Mouse (Mus musculus) forebrain, postnatal 0 days (tissue): Measurements from ENCODE around the gene Swap70. TPM values are rescaled to one million over a fixed set of nuclear protein-coding genes. Genes with fewer than 3 reads are reported as not detected.
A peak's percentile ranks its signal among the peaks of the same experiment; 100 is the strongest.
"Not testable (repeated sequence)": the region's sequence is repeated elsewhere in the genome, so short reads cannot be mapped to it uniquely, and the experiment has no call there.

Source experiments
- ATAC-seq: fragments of 200-750 bp; cut with Nextera tagmentation; 2 replicates; pipeline ENCODE4 v1.8.0; 2017; ENCODE audit warnings: mild to moderate bottlenecking, moderate library complexity
- DNase-seq: peaks from one replicate; pipeline ENCODE4 v3.0.0-alpha.2; 2015
- H3K27ac ChIP-seq: fragments of 300-500 bp; sonication (generic); 2 replicates; pipeline ENCODE4 v1.5.1; 2014; ENCODE audit warnings: low read depth, mild to moderate bottlenecking, antibody characterized with exemption, low read length, moderate library complexity, mixed read lengths
- H3K27me3 ChIP-seq: fragments of 300-500 bp; sonication (generic); 2 replicates; pipeline ENCODE4 v1.6.1; 2014; ENCODE audit warnings: mild to moderate bottlenecking, low read length, mixed read lengths; ENCODE audit not compliant: insufficient read depth
- H3K36me3 ChIP-seq: fragments of 300-500 bp; sonication (generic); 2 replicates; pipeline ENCODE4 v1.6.1; 2014; ENCODE audit warnings: mild to moderate bottlenecking, moderate library complexity; ENCODE audit not compliant: insufficient read depth
- H3K4me1 ChIP-seq: fragments of 300-500 bp; sonication (generic); 2 replicates; pipeline ENCODE4 v1.6.1; 2014; ENCODE audit warnings: antibody characterized with exemption; ENCODE audit not compliant: insufficient read depth
- H3K4me2 ChIP-seq: fragments of 300-500 bp; sonication (generic); 2 replicates; pipeline ENCODE4 v1.6.1; 2014; ENCODE audit warnings: low read depth, mild to moderate bottlenecking, moderate library complexity
- H3K4me3 ChIP-seq: fragments of 300-500 bp; sonication (generic); 2 replicates; pipeline ENCODE4 v1.5.1; 2014; ENCODE audit warnings: low read depth, low read length, mixed read lengths
- H3K9ac ChIP-seq: fragments of 300-500 bp; sonication (generic); 2 replicates; pipeline ENCODE4 v1.6.1; 2014; ENCODE audit warnings: mild to moderate bottlenecking
- H3K9me3 ChIP-seq: fragments of 300-500 bp; sonication (generic); 2 replicates; pipeline ENCODE4 v1.6.1; 2016; ENCODE audit warnings: low read length
- CTCF ChIP-seq: sonication (generic); IDR thresholded peaks from 2 replicates; pipeline ENCODE4 v1.5.1; 2016; ENCODE audit warnings: antibody characterized with exemption, control low read depth, low read depth
- WGBS: fragments of 180-500 bp; shearing (Covaris S2); extraction: QIAGEN DNeasy Blood & Tissue Kit; methylation state at CpG from one replicate; pipeline ENCODE4 v1.1.7; 2014; 5-methylcytosine and 5-hydroxymethylcytosine counted together
- polyA plus RNA-seq: library from polyadenylated mRNA; unstranded; fragments of >200 nt; fragmentation: Nextera tagmentation; extraction: Ambion mirVana; gene quantifications from 2 replicates; pipeline ENCODE4 v1.2.1, GENCODE M21; 2015
- total RNA-seq: library from RNA; depleted of rRNA; stranded (reverse); fragments of >200 nt; gene quantifications from 2 replicates; pipeline ENCODE4 v1.2.3, GENCODE M21; 2014

The Swap70 gene
- total and polyA plus RNA-seq, 2 experiments from 2014 or later: 7.1 to 12.2 TPM

GRCm38 (mm10) chr7:110222583-110223182 lies 1.2 kb downstream of the Swap70 start:
- Histone ChIP-seq H3K9ac (no peak overlapping the region), H3K27ac (no peak overlapping the region), H3K4me2 (peak overlapping the region; percentile 66), H3K4me3 (peak overlapping the region; percentile 47), H3K36me3 (no peaks in the 10 kb centered on the region), H3K27me3 (no peaks in the 10 kb centered on the region), H3K4me1 (no peaks in the 10 kb centered on the region), H3K9me3 (no peaks in the 10 kb centered on the region)
- no peak for TF ChIP-seq CTCF
- DNase-seq (no peak), ATAC-seq (no peak)
- 14% methylated on average over 12 of the region's 12 CpGs for WGBS

DNA sequence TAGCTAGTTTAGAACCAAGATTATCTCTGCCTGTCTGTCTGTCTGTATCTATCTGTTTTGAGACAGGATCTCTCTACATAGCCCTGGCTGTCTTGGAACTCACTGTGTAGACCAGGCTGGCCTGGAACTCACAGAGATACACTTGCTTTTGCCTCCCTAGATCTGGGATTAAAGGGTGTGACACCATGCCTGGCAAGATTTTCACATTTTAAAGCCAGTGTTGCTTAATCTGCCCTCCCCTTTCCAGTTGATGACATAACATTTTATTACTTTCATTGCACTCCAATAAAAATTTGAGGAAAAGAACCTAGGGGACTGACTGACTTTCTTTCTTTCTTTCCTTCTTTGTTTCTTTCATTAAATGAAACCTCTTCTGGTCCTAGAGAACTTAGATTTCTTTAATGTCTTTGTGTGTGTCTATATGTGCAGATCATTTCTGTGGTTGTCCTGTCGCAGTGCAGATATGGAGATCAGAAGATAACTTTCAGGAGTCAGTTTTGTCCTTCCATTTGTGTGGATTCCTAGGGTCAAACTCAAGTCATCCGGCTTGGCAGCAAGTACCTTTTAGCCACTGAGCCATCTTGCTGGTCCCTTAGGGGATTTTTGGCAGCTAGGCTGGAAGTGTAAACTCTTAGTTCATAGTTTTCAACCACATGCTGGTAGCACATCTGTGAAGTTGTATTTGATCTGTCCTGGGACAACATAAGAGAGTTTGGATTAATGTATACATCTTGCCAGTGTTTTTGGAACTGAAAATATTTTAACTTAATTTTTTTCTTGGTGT lies 2.4 kb downstream of the Swap70 start:
- H3K9ac ChIP-seq: no peak overlapping the region
- no peak for DNase-seq
- no peak for TF ChIP-seq CTCF
- no peaks in the 10 kb centered on the region for H3K4me1 ChIP-seq
- no peak overlapping the region for H3K27ac ChIP-seq
- peak overlapping the region; percentile 6; the same call in 1 of the 2 replicates for H3K4me2 ChIP-seq
- no peak for ATAC-seq
- H3K9me3 ChIP-seq: no peaks in the 10 kb centered on the region
- WGBS: 87% methylated on average over 2 of the region's 2 CpGs
- H3K36me3 ChIP-seq: no peaks in the 10 kb centered on the region
- no peak overlapping the region for H3K4me3 ChIP-seq
- no peaks in the 10 kb centered on the region for H3K27me3 ChIP-seq

- H3K4me2 ChIP-seq: no peak overlapping the region
- H3K27ac ChIP-seq: no peak overlapping the region
- H3K9me3 ChIP-seq: no peaks in the 10 kb centered on the region
- TF ChIP-seq CTCF: no peak
- H3K27me3 ChIP-seq: no peaks in the 10 kb centered on the region
- H3K4me3 ChIP-seq: no peak overlapping the region
- no peak overlapping the region for H3K9ac ChIP-seq
- 96% methylated on average over 5 of the region's 5 CpGs for WGBS
- H3K4me1 ChIP-seq: no peaks in the 10 kb centered on the region
- ATAC-seq (no peak), DNase-seq (no peak)
- H3K36me3 ChIP-seq: no peaks in the 10 kb centered on the region
These were observed 5.0 kb downstream of the Swap70 start for GRCm38 (mm10) chr7:110226484-110226883.

DNA sequence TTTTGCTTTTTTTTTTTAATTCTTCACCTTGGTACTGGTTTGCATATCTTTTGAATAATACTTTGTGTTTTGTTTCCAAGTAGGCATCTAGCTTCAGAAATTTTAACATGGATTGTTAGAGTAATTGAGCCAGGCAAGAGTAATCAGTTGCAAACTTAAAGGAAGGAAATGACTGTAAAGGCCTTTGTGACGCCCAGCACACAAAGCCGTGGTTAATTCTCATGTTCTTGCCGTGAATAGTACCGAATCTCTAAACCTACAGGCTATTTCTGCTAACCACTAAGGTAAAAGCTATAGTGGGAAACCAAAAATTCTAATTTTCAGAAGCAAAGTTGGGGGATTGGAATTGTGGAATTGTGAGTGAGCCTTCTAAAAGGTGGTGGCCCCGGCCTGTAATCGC lies 8.5 kb downstream of the Swap70 start:
- Histone ChIP-seq H3K4me3 (no peak overlapping the region), H3K9ac (no peak overlapping the region), H3K4me1 (no peaks in the 10 kb centered on the region), H3K9me3 (no peaks in the 10 kb centered on the region), H3K27ac (no peak overlapping the region), H3K27me3 (no peaks in the 10 kb centered on the region), H3K4me2 (no peak overlapping the region), H3K36me3 (no peaks in the 10 kb centered on the region)
- no peak for TF ChIP-seq CTCF
- ATAC-seq (no peak), DNase-seq (no peak)
- WGBS: 58% methylated on average over 6 of the region's 6 CpGs

DNA sequence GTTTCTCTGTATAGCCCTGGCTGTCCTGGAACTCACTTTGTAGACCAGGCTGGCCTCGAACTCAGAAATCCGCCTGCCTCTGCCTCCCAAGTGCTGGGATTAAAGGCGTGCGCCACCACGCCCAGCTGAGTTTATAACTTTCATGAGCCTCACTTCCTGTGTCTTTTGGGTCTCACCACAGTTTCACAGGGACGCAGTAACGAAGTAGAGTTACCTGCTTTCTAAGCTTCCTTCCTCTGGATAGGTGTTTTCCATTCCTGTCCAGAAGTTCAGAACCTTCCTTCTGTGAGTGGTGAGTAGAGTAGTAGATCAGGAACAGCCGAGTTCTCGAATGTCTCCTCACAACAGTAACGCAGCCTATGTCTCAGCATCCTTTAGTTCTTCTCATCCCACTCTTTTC lies 9.6 kb downstream of the Swap70 start:
- H3K4me3 ChIP-seq, H3K9me3 ChIP-seq, ATAC-seq, H3K9ac ChIP-seq, H3K27me3 ChIP-seq, H3K4me2 ChIP-seq, H3K36me3 ChIP-seq, DNase-seq, H3K27ac ChIP-seq, H3K4me1 ChIP-seq: not testable (repeated sequence)
- WGBS: 94% methylated on average over 10 of the region's 10 CpGs

DNA sequence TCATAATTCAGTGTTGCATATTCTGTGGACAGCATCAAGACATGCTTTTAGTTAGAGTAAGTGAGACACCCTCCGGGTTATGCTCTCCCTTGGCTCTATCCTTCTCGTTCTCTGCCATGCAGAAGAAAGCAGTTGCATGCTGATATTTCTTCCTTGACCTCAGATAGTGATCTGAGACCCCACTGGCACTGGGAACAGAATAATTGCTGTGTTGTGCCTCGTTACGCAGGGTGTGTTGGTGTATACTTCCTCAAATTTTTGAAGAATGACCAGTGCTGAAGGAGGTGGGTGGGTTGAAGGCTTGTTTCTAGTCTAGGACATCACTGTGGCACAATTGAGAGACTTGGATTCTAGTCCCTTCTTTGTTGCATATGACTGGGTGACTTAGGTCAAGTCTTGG lies 14.6 kb downstream of the Swap70 start:
- DNase-seq (no peak), ATAC-seq (no peak)
- no peak overlapping the region for H3K4me3 ChIP-seq
- 81% methylated on average over 4 of the region's 4 CpGs for WGBS
- no peaks in the 10 kb centered on the region for H3K36me3 ChIP-seq
- H3K4me1 ChIP-seq: no peaks in the 10 kb centered on the region
- H3K9ac ChIP-seq: no peak overlapping the region
- H3K27me3 ChIP-seq: no peaks in the 10 kb centered on the region
- H3K4me2 ChIP-seq: no peak overlapping the region
- no peak overlapping the region for H3K27ac ChIP-seq
- no peaks in the 10 kb centered on the region for H3K9me3 ChIP-seq
- no peak for TF ChIP-seq CTCF

GRCm38 (mm10) chr7:110237451-110237836 lies 15.9 kb downstream of the Swap70 start:
- no peak for TF ChIP-seq CTCF
- Histone ChIP-seq H3K4me1 (no peaks in the 10 kb centered on the region), H3K4me2 (no peak overlapping the region), H3K9ac (no peak overlapping the region), H3K4me3 (no peak overlapping the region), H3K27ac (no peak overlapping the region), H3K27me3 (no peaks in the 10 kb centered on the region), H3K9me3 (no peaks in the 10 kb centered on the region), H3K36me3 (no peaks in the 10 kb centered on the region)
- DNase-seq (no peak), ATAC-seq (no peak)
- 6% methylated on average over 3 of the region's 3 CpGs for WGBS
